Mouse (Mus musculus) lung, postnatal 0 days (tissue): ENCODE measurements around the gene Ddost.

ENCODE experiments used
- CTCF ChIP-seq: IDR thresholded peaks from 2 replicates; pipeline ENCODE4 v1.5.1; 2016; ENCODE audit warnings: antibody characterized with exemption, mild to moderate bottlenecking
- EP300 ChIP-seq: IDR thresholded peaks from 2 replicates; pipeline ENCODE4 v1.6.1; 2016; ENCODE audit warnings: antibody characterized with exemption, mild to moderate bottlenecking, control low read depth

- TF ChIP-seq CTCF = no peak
- TF ChIP-seq EP300 = no peak
Measured at GRCm38 (mm10) chr4:138342778-138343177, 38.2 kb downstream of the Ddost start.
